Mouse (Mus musculus) spleen, adult 2 months (tissue): ENCODE measurements around the gene Hoxb8. TPM values are rescaled to one million over a fixed set of nuclear protein-coding genes. Genes with fewer than 3 reads are reported as not detected.

Source experiments
- DNase-seq, 2 experiments: peaks; one replicate each; pipeline versions ENCODE4 v3.0.0 to v3.0.0-alpha.2; 2012 to 2021; ENCODE audit warnings: low spot score in 2 of 2, low read depth in 1 of 2
- H3K27ac ChIP-seq: fragments of 200-500 bp; 2 replicates; pipeline ENCODE4 v1.5.1; 2012; ENCODE audit warnings: low read length, inconsistent platforms; ENCODE audit not compliant: insufficient read depth
- H3K27me3 ChIP-seq: fragments of 200-500 bp; 2 replicates; pipeline ENCODE4 v1.6.1; 2012; ENCODE audit warnings: mild to moderate bottlenecking, moderate library complexity, low read length, inconsistent platforms; ENCODE audit not compliant: control insufficient read depth, insufficient read depth
- H3K36me3 ChIP-seq: fragments of 200-500 bp; 2 replicates; pipeline ENCODE4 v1.6.1; 2012; ENCODE audit warnings: mild to moderate bottlenecking, low read length, inconsistent platforms; ENCODE audit not compliant: control insufficient read depth, insufficient read depth
- H3K4me1 ChIP-seq: fragments of 200-500 bp; 2 replicates; pipeline ENCODE4 v1.6.1; 2011; ENCODE audit warnings: inconsistent platforms; ENCODE audit not compliant: control insufficient read depth, insufficient read depth, insufficient read length
- H3K4me3 ChIP-seq: fragments of 200-500 bp; 2 replicates; pipeline ENCODE4 v1.5.1; 2011; ENCODE audit warnings: mild to moderate bottlenecking, inconsistent platforms; ENCODE audit not compliant: insufficient read depth, insufficient read length; ENCODE audit errors: extremely low read depth
- CTCF ChIP-seq: fragments of 200-500 bp; IDR thresholded peaks from 2 replicates; pipeline ENCODE4 v1.5.1; 2011; ENCODE audit warnings: mild to moderate bottlenecking, inconsistent platforms; ENCODE audit not compliant: insufficient read depth, insufficient read length, insufficient replicate concordance; ENCODE audit errors: extremely low read depth
- POLR2A ChIP-seq: fragments of 200-500 bp; IDR thresholded peaks from 2 replicates; pipeline ENCODE4 v1.6.1; 2011; ENCODE audit warnings: low read depth, low read length, inconsistent platforms
- WGBS: fragments of 180-500 bp; shearing (Covaris S2); methylation state at CpG from one replicate; pipeline ENCODE4 v1.1.7; 2018; 5-methylcytosine and 5-hydroxymethylcytosine counted together
- polyA plus RNA-seq: library from polyadenylated mRNA; depleted of rRNA; stranded (reverse); fragments of >200 nt; gene quantifications from 2 replicates; pipeline ENCODE4 v1.2.3, GENCODE M21; 2012

Hoxb8 gene
- polyA plus RNA-seq, 1 experiment = 0.37 TPM

DNA sequence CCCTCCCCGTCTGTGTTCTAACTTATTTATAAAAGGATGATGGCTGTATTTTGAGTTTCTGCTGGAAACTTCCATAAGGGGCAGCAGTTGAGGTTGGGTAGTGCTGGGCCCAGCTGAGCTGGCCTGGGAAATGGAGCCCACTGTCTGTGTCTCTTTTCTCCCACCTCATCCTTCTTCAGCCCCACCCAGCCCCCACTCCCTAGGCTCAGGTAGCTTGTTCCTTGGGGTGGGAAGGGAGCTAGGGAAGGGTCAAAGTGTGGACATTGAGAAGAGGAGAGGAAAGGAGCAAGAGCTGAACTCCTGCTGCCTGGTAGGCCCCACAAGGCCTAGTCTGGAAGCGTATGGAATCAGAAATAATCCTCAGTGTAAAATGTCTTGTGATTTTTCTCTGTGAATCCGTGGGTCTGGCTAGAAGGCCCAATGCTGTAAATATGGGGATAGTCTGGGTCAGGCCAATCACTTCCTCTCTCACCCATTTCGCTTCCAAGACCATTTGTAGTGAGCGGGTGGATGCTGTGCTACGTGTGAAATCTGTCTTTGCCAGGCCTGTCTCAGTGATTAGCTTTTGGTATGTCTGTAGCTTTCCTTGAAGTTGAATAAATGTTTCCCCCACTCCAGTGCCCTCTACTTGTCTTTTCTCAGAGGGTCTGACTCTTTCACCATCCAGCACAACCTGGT lies 23.9 kb downstream of the Hoxb8 start:
- Histone ChIP-seq H3K27ac (no peak overlapping the region), H3K27me3 (peaks cover 22% of the 10 kb centered on the region), H3K36me3 (no peaks in the 10 kb centered on the region), H3K4me1 (no peaks in the 10 kb centered on the region), H3K4me3 (no peak overlapping the region)
- no peak for DNase-seq
- TF ChIP-seq POLR2A (no peak), CTCF (no peak)
- WGBS = 90% methylated on average over 6 of the region's 6 CpGs

DNA sequence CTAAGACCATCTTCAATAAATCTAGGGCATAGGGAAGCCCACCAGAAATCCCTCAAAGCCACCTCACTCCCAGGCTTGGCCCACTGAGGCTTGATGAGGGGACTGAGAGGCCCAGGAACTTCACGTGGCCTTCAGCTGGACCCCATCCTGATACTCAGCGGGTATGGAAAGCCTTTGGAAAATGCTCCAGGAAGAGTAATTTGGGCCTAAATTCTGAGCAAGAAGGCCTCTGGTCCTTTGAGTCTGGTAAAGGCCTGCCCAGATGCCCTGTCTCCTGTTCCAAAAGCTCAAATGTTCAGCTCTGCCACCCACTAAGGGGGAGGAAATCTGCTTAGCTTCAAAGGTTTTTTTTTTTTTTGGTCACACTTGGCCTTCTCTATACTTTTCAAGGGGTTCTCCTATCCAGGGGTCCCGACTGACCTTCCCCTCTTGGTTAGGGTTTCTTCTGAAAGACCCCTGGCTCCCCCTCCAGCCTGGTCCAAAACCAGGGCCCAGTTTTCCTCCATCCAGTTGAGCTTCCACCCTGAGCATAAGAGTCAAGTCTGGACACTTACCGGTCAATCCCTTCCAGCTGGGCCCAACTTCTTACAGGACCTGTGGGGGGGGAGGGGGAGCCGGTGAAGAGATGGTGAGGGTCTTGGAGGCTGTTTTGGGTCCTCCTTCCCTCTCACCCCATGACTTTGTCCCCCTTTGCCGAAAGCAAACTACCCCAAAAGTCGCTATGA lies 24.6 kb downstream of the Hoxb8 start:
- WGBS = 67% methylated on average over 7 of the region's 7 CpGs
- peaks cover 19% of the 10 kb centered on the region for H3K27me3 ChIP-seq
- no peak overlapping the region for H3K27ac ChIP-seq
- no peak overlapping the region for H3K4me3 ChIP-seq
- DNase-seq = no peak
- peaks cover 2% of the 10 kb centered on the region; the same call in 1 of the 2 replicates for H3K4me1 ChIP-seq
- H3K36me3 ChIP-seq = no peaks in the 10 kb centered on the region
- TF ChIP-seq CTCF = no peak
- TF ChIP-seq POLR2A = no peak

DNA sequence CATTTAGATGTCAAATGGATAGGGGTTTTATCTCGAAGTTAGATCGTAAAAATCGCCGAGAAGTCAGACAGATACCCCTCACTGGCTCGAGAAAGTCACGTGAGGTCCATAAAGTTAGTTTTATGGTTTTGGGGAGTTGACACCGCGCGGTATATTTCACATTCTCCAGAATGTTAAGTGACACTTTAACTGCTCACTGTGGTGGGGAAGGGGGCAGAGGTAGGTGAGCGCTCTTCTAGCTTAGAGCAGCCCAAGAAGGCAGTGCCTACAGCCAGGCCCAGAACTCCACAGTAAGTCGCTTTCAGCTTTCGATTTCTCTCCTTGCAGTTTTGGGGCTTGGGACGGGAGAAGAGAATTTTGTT lies 25.2 kb downstream of the Hoxb8 start:
- H3K36me3 ChIP-seq = no peaks in the 10 kb centered on the region
- H3K27ac ChIP-seq = no peak overlapping the region

DNA sequence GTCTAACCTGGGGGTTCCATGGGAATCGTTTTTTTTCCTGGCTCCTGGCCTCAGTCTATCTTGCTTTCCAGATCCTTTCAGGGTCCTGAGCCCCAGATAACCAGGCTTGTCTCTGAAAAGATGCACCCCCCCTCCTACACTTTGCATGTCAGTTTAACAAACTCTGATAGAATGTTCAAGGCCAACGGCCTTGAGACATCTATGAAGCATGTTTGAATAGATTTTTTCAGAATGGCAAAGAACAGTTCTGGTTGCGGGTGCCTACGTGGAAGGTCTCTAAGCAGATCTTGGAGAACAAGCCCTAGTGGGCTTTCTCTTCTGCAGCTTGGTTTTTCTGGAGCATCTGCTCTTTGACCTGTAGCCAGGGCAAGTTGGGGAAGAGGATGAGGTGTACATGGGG lies 27.1 kb downstream of the Hoxb8 start:
- DNase-seq = no peak
- TF ChIP-seq POLR2A = no peak
- no peak for TF ChIP-seq CTCF
- 70% methylated on average over 4 of the region's 4 CpGs for WGBS
- Histone ChIP-seq H3K36me3 (no peaks in the 10 kb centered on the region), H3K27me3 (peaks cover 15% of the 10 kb centered on the region), H3K4me3 (no peak overlapping the region), H3K27ac (no peak overlapping the region), H3K4me1 (peaks cover 2% of the 10 kb centered on the region; the same call in 1 of the 2 replicates)

More for the DNA sequence above, 25.2 kb downstream of the Hoxb8 start:
- H3K4me1 ChIP-seq = peaks cover 2% of the 10 kb centered on the region; the same call in 1 of the 2 replicates
- no peak overlapping the region for H3K4me3 ChIP-seq
- H3K27me3 ChIP-seq = peaks cover 19% of the 10 kb centered on the region
- no peak for DNase-seq
- WGBS = 37% methylated on average over 13 of the region's 13 CpGs
- TF ChIP-seq CTCF = no peak
- no peak for TF ChIP-seq POLR2A

DNA sequence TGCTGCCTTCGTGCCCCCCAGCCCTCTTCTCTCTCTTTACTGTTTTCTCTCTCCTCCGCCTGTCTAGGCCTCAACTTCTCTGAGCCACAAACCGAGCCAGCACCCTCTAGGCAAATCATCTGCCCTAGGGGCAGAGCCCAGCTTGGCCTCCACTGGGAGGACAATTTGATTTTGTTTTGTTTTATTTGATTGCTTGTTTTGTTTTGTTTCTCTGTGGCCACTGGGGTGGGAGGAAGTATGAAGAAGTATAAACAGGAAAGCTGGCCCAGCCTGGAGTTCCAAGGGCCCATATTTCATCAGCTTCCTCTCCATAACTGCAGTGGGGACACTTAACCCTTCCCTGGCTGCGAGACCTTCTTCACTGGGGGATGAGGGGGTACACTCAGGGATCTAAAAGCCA lies 27.6 kb downstream of the Hoxb8 start:
- peaks cover 16% of the 10 kb centered on the region for H3K27me3 ChIP-seq
- H3K4me3 ChIP-seq = no peak overlapping the region
- no peak for DNase-seq
- TF ChIP-seq POLR2A (no peak), CTCF (no peak)
- 62% methylated on average over 4 of the region's 4 CpGs for WGBS
- peaks cover 6% of the 10 kb centered on the region; the same call in 1 of the 2 replicates for H3K4me1 ChIP-seq
- no peak overlapping the region for H3K27ac ChIP-seq
- no peaks in the 10 kb centered on the region for H3K36me3 ChIP-seq

DNA sequence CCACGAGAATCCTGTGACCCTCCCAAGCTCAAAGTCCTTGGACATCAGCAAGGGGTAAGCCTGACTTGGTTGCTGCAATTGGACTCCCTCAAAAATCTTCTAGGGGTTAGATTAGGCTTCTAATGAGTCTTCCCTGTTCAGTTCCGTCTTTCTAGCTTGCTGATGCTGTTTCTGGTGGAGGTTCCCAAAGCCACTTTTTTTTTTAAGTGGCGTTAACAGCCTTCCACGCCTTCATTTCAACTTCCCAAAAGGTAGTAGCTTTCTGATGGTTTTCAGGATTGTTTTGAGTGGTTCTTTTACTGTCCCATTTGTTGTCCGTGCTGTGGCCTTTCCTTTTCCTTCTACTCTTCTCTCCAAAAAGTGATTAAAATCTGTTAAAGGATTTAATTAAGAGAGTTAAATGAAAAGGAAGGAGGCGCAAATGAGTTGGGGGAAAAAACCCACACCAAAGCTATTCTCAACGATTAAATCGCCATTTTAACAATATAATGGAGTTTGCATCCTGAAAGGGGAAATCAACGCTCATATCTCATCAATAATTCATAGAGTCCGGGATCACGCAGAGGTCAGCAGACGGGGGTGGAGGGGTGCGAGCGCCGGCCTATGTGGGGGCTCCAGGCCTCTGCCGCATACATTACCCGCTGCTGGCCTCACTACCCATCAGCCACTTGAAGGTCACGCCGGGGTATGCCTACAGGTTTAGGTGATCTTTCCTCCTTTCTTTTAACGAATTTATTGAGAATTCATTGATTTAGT lies 28.7 kb downstream of the Hoxb8 start:
- DNase-seq = no peak
- Histone ChIP-seq H3K4me3 (no peak overlapping the region), H3K27ac (no peak overlapping the region), H3K27me3 (peaks cover 16% of the 10 kb centered on the region), H3K4me1 (peaks cover 11% of the 10 kb centered on the region), H3K36me3 (no peaks in the 10 kb centered on the region)
- 64% methylated on average over 20 of the region's 20 CpGs for WGBS
- TF ChIP-seq POLR2A (no peak), CTCF (no peak)
